Mouse (Mus musculus) cerebellum, postnatal 36 days (tissue): Measurements from ENCODE around the gene H6pd.
A peak's percentile ranks its signal among the peaks of the same experiment; 100 is the strongest.

Source experiments
- DNase-seq, 2 experiments: peaks; one replicate each; pipeline ENCODE4 v3.0.0; 2021 to 2022; ENCODE audit warnings: mixed read lengths in 2 of 2

Gene H6pd

GRCm38 (mm10) chr4:150019741-150020380, 11.0 kb upstream of the H6pd start:
- no peak for DNase-seq

DNA sequence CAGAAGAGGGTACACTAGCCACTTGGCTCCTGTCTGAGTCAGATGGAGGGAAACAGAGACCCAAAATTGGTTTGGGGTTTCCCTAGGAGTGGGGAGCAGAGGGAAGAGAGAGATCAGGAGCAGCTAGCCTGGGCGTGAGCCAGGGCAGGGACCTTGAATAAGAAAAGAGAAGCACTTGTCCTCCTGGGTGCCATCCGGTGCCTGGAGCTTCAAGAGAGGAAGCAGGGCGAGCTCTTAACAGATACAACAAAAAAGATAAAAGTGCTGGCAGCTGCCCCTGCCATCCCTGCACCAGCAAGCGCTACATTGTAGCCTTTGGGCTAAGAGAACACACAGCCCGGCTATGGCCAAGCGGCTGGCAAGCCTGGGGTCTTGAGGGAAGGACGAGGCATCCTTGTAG, 6.6 kb upstream of the H6pd start:
- no peak for DNase-seq

- DNase-seq = no peak
These were observed 5.7 kb upstream of the H6pd start for GRCm38 (mm10) chr4:150014378-150015091.

DNA sequence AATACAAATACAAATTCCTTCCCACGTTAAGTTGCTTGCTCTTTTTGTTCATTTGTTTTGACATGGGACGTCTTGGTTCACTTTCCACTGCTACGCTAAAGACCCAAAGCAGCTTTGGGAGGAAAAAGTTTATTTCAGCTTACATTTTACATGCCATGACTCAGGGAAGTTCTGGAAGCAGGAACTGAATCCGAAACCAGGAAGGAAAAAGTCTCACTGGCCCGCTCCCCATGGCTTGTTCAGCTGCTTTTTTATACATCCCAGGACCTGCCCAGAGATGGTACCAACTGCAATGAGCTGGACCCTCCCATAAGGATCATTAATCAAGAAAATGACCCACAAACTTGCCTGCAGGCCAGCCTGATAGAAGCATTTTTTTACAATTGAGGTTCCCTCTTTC, 5.0 kb upstream of the H6pd start:
- DNase-seq = no peak

- no peak for DNase-seq
These were observed 4.4 kb upstream of the H6pd start for GRCm38 (mm10) chr4:150013186-150013690.

- no peak for DNase-seq
These were observed 3.5 kb upstream of the H6pd start for GRCm38 (mm10) chr4:150012322-150012723.

DNA sequence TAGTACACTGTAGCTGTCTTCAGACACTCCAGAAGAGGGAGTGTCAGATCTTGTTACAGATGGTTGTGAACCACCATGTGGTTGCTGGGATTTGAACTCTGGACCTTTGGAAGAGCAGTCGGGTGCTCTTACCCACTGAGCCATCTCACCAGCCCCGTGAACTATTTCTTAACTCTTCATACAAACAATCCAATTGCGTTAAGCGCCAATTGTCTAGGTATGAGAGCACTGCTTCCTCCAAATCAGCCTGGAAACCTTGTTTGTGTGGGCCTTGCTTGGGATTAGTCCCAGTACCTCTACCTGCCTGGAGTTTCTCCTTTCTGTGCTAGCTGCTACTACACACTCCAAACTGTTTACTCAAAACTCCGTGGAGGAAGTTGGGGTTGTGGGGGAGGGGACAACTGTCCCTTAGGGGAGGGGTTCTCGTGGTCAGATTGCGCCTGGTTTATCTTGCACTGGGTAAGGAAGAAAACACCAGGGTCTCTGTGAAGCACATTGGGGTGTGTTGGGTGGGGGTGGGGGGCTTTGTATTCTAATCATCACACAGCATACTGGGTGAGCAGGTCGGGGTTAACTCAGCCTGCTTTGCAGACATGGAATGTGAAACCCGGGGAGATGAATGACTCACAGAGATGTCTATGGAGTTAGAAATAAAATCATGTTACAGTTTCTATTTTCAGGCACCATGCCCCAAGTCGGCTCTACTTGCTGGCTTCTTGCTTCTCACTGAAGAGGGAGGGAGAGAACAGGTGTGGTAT, 2.9 kb upstream of the H6pd start:
- DNase-seq = no peak

DNA sequence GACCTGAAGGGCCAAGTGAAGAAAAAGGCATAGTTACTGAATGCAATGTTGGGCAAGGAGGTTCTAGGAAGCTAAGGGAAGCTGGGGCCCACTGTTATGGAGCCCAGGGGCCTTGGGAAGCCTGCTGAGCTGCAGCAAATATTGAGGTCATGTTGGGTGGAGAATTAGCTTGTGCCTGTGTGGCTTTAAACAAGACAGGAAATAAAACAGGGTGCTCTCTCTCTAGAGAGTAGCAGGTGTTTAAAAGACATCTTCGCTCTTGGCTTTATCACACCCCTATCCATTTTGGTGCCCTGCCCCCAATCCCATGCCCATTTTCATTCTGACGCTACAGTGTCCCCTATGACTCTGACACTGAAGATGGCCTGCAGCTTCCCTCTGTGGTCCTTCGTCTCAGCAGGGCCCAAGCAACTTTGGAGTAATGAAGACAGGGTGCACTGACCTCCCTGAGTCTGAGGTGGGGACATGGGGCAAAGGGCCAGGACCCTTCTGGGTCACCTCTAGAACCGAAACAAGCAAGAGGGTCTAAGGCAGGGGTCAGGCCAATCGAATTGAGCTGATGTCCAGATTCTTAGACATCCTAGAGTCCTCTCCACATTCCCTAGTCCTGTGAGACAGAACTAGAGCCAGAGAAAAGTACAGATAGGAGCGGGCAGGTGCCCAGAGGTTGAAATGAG, 1.4 kb upstream of the H6pd start:
- no peak for DNase-seq

DNA sequence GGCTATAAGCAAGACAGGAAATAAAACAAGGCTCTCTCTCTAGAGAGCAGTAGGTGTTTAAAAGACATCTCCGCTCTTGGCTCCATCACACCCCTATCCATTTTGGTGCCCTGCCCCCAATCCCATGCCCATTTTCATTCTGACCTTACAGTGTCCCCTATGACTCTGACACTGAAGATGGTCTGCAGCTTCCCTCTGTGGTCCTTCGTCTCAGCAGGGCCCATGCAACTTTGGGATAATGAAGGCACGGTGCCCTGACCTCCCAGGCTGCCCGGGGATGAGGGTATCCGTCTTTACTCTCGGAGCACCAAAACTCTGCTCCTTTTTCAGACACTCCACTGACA, 736 bp upstream of the H6pd start:
- DNase-seq = no peak

GRCm38 (mm10) chr4:150008325-150008852, 434 bp downstream of the H6pd start:
- DNase-seq = peak; percentile 62 to 68

GRCm38 (mm10) chr4:150007444-150007843, 1.4 kb downstream of the H6pd start:
- DNase-seq = no peak

GRCm38 (mm10) chr4:150006991-150007390, 1.8 kb downstream of the H6pd start:
- no peak for DNase-seq

DNA sequence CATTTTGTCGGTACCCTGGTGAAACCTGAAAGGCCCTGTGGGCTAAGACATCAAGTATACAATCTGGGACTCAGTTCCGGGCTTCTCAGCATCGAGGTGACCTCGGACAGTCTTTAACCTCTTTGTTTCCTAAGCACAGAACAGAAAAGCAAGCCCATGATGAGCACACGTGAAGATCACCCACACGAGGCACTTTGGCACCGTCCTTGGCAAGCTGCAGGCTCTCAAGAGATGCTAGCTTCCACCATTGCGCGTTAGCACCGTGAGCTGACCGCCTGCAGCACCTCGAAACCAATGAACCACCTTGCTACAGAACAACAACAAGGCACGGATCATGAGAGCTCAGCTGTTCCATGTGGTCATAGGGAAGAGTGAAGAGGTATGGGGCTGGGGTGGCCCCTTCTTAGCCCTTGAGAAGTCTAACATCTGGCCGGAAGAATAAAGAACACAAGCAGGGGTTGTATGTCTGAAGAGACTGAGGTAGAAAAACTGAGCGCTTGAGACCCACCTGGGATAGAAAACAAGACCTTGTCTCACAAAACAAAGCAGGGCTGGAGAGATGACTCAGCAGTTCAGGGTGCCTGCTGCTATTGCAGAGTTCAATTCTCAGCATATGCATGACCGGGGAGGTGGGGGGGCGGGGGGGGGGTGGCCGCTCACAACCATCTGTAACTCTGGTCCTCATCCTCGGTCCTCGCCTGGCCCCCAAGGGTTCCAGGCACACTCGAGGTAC, 2.5 kb downstream of the H6pd start:
- no peak for DNase-seq

DNA sequence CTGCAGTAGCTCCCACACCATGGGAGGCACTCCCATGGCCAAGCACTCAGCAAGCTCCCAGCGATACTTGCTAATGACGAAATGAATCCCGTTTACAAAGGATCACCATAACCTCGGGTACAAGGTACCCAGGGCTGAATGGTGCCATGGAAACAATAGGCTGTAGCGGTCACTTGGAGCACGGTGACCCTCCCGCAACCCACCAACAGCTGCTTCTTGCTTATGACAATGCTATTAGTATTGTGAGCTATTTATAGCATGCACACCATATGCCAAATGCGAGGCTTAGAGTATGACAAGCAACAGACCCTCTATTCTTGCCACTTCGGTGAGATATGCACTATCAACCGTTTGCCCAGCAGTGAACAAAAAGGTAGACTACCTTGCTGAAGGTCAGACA, 3.6 kb downstream of the H6pd start:
- no peak for DNase-seq

GRCm38 (mm10) chr4:150003641-150004040, 5.2 kb downstream of the H6pd start:
- DNase-seq = no peak

DNA sequence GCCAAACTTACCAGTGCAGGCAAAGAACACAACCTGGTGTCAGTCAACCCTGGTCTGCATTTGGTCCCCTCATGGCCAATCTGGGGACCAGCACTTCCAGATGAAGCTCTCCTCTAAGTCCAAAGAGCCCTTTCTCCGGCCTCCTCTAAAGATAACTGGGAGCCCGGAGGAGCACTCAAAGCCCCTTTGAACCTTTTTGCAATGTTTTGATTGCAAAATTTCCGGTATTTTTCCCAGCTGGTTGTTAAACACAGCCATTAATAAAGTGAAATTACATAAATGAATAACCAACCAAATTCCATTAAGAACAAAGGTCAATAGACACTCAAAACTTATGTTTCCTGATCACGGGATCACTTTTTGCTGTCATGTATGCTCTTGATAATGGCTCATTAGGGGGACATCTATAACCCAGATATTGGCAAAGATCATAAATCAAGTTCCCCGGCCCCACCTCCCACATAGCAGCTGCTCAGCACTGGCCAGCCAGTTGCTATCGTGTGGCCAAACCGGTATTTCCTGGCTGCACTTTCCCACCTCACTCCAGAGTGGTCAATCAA, 5.7 kb downstream of the H6pd start:
- no peak for DNase-seq

DNA sequence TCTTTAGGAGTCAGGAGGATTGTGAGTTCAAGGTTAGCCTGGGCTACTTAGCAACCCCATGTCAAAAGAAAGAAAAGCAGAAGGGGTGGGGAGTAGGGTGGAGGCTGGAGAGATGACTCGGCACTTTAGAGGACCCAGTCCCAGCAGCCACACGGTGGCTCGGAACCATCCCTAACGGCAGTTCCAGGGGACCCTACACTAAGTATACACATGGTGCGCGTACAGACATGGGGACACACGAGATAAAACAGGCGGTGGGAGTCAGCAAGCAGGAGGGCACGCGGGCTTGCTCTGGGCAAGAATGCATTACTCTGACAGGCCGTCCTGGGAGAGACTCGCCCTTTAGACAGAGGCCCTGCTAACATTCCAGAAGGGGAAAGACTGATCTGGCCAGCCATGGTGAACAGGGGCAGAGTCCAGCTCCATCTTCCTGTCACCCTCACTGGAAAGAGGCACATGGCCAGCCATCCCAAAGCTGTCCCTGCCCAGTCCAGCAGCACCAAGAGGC, 6.7 kb downstream of the H6pd start:
- no peak for DNase-seq

DNA sequence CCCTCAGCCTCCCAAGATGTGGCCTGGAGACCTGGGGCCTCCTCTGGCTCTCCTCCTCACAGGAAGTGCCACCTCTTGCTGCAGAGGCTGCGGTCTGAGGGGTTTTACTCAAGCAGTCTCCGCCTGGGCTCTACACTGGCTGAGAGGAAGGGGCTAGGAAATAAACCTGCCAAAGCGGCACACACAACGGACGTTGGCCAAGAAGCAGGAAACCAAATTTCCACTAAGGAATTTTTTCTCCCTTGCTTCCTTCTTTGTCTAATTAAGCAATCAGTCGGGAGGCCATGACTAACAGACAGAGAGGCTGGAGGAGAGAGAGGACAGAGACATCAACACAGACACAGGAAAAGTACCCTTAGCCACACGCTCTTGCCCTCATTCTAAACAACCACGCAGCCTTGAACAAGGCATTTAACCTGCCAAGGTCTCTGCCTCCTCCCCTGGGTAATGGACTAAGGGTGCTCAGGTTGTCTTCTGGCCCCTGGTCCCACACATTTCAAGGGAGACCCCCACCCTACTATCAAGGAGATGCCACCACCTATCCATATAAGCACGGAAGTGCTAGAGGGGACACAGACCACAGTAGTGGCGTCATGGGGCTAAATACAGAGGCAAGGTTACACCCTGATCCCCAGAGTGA, 7.5 kb downstream of the H6pd start:
- DNase-seq = no peak

GRCm38 (mm10) chr4:149999931-150000555, 8.8 kb downstream of the H6pd start:
- no peak for DNase-seq

DNA sequence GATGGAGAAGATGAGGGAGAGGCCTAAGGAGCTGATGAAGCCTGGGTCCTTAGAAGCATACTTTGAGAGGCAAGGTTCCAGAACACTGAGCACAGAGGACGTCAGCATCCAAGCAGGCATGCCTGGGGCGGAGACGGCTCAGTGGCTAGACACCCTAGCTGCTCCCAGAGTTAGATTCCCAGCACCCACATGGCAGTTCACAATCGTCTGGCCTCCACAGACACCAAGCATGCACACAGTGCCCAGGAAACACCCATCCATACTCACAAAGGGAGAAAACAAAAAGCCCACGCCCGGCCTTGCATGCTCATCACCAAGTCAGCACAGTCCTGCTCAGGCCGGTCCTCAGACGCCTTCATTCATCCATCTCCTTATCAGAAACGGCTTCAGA, 9.3 kb downstream of the H6pd start:
- no peak for DNase-seq
